Mouse (Mus musculus): ENCODE data around the gene Gnl3l.

Gene Gnl3l

DNA sequence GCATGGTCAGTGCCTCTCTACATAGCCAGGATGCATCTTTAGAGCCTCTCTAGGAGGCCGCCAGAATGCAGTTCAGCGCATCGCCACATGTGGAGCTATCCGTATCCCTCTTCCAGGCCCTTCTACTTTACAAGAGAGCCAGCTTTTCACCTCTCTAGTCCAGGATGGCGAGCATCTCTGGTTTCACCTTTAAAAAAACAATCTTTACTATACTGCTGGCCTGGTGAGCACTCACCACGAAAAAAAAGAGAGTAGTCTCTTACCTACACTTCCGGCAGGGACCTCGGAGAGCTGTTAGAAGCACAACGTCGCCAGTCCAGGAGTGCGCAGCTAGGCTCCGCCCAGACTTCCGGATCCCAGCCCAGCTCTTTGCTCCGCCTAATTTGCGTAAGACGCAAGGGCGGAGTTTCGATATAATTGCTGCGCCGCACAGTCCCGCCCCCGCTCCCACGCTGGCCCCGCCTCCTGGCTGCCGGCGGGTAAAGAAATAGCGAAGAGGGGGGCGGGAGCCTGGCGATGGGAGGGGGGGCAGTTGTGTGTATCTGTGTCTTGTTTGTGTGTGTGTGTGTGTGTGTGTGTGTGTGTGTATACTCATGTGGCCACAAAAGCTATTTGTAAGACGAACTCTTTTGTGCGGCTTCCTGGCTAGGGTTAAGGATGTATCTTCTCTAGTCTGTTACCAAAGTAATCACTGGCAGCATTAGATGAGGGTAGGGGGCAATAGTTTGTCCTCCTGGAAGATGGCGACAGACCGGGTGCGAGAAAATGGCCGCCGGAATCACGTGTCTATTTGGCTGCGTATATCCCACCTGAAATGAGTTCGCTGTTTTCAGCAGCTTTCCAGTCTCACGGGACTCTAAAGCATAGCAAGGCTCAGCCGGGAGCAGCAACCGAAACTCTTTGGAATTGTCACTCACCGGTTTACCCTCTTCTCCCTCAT lies at the start of gene Gnl3l:
TSS of gene Gnl3l (minus strand) at position 385 of the 940 bp plus-strand sequence.
- DNase-seq (ENCODE audit: low spot score in 2 of 2): peak; percentile 82

DNA sequence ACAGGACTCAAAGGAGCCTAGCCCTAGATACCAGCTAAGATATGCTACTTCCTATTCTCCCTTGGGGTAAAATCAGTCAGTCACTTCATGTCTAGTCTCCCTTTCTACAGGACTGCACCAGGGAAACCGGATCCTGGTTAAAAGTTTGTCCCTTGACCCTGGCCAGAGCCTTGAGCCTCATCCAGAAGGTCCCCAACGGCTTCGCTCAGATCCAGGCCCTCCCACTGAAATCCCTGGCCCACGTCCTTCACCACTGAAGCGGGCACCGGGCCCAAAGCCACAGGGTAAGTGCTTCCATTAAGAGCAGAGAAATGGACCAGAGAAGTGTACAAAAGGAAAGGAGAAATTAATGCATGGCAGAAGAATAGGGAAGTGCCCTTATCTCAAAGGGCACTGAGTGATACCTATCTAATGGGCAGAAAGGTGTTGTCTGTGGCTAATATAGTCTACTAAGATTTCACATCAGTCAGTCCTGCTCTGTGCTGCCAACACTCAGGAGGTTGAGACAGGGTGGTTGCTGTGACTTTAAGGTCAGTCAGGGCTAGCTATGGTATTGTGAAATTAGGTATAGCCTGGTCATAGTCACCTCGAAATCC lies 49.0 kb upstream of the Gnl3l start:
- DNase-seq (ENCODE audit: low spot score in 2 of 2): no peak

DNA sequence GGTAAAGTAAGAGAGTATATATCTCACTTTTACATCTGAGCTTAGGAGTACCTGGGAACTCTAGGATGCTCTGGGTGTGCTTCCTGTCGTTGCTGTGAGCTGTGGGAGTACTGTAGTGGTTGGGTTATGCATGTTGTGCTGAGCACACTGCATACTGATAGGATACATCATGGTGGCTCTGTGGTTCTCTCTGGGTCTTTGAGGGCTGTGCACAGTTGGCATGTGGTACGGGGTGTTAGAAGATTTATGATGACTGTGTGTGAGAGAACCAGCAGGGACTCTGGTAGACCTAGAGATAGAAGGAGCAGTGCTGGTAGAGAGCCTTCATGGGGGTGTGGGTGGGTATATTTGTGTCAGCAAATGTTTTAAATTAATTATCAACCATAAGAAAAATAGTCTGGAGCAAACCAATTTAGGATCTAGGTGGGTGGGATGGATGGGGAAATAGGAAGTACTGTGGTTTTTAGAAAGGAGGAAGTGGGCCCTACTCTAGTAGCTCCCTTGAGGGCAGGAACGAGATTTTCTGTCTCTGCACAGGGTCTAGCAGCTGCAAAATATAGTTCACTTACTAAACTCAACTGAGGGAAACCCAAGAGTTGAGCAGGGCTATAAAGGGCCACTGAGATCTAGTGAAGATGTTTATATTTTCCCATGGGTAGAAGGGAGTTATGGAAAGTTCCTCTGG lies 44.6 kb upstream of the Gnl3l start:
- DNase-seq (ENCODE audit: low spot score in 2 of 2): no peak

DNA sequence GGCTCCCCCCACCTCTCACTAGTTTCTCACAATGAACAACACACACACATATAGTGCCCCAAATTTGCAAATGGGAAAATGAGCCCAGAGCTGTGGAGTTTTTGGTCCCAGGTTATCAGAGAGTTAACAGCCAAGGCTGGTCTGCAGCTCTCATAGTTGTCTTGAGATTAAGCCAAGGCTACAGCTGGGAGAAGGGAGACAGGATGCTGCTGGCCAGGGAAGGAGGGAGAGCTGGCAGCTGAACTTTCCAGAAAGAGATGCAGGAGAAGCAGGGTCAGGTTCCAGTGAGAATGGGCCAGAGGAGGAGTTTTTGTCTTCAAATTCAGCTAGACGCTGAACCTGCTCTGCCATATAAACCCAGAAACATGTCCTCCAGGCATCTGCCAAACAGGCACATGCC lies 42.2 kb upstream of the Gnl3l start:
- no peak for DNase-seq (ENCODE audit: low spot score in 2 of 2)

DNA sequence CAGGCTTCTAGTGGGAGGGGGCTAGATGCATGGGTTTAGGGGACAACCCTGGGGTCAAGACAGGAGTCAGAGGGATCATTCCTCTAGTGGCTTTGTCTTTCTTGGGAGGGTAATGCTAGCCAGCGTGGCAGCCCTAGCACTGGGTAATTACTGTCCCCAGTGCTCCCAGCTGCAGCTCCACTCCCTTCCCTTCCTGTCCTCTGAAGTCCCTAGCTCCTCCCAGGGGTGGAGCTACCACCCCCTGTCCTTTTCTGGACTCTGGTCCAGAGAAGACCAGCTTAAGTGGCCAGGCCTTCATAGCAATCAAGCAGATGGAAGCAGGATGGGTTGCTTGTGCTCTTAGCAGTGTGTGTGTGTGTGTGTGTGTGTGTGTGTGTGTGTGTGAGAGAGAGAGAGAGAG lies 38.4 kb upstream of the Gnl3l start:
- DNase-seq (ENCODE audit: low spot score in 2 of 2): no peak

DNA sequence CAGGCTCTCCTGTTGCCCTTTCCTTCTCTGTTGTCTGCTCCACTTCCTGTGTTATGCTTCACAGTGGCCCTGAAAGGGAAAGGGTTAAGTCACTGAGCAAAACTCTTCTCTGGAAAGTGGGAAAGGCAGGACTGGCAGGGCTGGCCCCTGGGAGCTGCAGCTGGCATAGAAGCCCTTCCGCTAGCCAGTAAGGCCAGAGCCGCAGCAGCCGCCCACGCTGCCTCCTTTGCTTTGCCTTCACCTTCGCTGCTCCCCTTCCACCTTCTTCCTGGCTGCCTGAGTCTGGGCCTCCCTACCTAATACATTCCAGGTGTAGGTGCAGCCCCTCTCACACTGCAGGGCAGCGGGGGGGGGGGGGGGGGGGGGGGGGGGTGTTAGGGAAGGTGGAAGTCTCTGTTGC lies 37.4 kb upstream of the Gnl3l start:
- DNase-seq (ENCODE audit: low spot score in 2 of 2): no peak

DNA sequence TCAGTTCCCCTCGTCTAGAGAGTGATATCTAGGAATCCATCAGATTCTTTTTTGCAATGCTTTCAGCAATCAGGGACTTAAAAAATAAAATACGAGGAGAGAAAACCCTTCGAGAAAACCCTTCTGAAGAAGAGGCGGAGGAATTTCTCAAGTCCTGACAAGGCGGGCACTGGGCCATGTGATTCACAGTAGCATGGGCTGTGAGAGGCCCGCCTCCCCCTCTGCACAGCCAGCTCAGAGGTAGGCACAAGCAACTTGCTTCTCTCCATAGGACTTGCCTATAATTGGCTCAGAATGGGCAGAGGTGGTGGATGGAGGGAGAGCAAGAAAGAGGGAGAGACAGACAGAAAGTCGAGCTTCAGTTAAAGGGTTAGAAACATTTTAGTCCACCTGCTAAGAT lies 33.2 kb upstream of the Gnl3l start:
- DNase-seq (ENCODE audit: low spot score in 2 of 2): peak in 1 of 2 experiments; percentile 21

DNA sequence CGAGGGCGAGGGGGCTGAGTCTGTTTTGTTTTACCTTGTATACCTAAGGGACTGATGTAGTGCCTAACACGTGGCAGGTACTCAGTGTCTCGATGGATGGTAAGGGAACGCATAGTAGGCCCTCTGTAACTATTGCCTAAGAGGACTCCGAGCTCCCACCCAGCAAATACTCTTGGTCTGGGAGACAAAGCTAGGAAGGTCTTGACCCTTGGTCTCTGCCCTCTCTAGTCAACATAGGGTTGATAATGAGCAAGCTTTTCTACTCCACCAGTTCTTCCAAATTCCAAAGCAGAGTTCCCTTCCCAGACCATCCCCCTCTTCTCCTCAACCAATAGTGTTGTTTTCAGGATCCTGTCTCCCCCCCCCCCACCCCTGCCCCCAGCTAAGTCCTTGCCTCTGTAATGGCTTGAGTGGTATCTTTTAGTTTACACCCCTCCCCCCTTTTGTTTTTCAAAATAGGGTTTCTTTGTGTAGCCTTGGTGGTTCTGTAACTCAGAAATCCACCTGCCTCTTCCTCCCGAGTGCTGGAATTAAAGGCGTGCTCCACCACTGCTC lies 32.6 kb upstream of the Gnl3l start:
- no peak for DNase-seq (ENCODE audit: low spot score in 2 of 2)

DNA sequence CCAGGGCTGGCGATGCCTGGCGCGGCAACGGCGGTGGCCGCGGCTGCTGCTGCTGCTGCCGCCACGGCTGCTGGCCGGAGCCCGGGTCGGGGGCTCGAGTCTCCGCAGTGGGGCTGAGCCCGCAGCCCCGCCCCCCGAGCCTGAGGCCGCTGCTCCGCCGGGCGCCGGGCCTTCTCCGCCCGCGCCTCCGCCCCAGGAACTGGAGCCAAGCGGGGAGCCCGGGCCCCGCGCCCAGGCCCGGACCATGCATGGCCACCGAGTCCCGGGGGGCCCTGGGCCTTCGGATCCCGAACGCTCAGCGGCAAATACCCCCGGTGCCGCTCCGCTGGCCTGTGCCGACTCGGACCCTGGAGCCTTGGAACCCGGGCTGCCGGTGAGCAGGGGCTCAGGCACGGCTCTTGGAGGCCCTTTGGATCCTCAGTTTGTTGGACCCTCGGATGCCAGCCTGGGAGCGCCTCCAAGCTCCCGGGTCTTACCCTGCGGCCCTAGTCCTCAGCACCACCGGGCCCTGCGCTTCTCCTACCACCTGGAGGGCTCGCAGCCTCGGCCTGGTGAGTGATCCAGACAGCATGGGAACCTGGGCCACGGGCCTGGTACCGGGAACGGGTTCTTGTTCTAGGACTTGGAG lies 30.4 kb upstream of the Gnl3l start:
- DNase-seq (ENCODE audit: low spot score in 2 of 2): no peak

DNA sequence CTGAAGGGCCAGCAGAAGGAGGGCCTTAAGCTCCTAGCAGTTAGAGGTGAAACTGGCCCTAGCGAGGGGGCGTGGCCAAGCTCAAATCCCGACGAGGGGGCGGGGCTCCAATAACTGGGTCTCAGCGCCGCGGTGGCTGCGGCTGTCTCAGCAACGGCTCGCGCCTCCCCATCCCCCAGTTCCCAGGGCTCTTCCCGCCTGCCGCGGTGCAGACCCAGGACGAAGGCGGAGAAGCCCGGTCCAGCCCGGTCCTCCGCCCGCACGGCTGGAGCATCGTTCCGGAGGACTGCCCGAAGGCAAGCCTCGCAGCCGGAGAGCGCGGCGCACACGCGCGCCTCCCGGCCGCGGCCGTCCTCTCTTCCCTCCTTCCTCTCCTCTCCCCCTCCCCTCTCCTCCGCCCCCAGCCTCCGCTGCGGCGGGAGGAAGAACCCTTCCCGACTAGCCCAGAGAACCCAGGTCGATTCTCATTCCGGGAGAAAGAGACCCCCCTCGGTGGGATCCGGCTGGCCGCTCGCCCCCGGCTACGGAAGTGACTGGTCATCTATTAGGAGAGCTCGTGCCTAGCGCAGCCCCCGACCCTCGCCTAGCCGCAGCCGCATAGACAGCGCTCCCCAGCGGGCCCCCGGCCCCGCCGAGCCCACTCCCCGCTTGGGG lies 29.8 kb upstream of the Gnl3l start:
- DNase-seq (ENCODE audit: low spot score in 2 of 2): peak; percentile 53 to 70

DNA sequence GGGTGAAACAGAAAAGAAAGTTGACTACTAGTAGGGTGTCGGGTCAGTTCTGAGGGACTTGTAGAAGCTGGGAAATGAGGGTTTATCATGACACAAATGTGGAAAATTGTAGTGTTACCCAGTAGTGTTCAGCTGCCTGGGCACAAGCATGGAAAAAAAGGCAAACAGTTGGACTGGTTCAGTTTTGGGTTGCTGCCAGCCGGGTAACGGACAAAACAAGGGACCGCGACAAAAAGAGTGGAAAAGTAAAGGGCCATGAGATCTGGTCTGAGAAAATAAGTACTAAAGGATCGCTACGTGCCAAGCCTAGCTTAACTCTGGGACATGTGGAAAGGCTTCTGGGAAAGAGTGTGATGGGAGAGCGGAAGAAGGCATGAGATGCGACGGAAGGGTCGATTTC lies 29.2 kb upstream of the Gnl3l start:
- peak in 1 of 2 experiments; percentile 14 for DNase-seq (ENCODE audit: low spot score in 2 of 2)

DNA sequence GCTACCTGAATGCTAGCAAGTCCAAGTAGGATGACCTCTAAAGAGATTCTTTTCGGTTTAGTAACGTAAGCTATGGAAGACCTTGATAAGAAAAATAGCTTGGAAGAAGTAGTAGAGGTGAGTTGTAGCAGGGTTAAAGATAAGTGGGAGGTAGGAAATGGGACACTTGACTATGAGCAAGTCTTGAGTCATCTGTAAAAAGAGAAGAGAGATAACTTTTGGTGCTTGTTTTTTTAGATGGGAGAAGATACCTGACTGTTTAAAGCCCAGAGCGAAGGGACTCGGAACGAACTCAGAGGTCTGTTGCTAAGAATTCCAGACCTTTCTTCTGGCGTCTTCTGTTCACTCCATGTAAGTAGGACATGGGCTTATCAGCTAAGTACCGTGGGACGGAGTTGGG lies 28.7 kb upstream of the Gnl3l start, which contains the start of gene Fgd1:
TSS of gene Fgd1 (plus strand) at position 301 of the 400 bp plus-strand sequence.
- DNase-seq (ENCODE audit: low spot score in 2 of 2): no peak

DNA sequence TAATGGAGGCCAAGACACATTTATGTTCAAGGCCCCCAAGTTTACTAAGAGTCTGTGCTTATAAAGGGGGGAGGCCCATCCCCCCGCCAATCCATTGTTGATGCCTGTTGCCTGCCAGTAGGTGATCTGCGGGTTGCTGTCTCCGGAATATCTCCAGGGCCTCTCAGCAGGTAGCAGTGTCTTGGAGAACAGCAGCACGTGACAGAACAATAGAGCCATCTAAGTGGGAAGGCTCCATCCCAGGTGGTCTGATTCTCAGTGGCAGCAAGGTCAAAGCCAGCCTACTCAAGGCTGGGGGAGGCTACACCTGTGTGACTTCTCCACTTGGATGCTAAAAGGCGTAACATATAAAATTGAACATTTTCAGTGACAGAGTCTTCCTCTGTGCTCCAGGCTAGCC lies 24.1 kb upstream of the Gnl3l start:
- DNase-seq (ENCODE audit: low spot score in 2 of 2): no peak

DNA sequence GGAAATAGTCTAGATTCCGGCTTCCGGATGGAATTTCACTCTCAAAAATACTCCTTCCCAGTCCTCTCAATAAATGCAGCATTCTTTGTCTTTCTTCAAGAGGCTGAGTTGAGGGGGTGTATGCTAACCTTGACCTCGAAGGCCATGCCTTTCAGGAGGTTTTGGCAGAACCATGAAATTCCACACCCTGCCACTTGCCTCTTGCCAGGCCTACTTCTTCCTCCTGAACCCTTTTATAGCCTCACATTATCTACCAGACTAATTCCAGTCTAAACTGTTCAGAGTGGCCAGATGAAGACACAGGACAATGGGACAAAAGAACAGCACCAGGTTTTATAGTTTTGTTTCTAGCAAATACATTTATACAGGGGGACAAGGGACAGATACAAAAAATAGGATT lies 14.3 kb upstream of the Gnl3l start:
- DNase-seq (ENCODE audit: low spot score in 2 of 2): no peak

DNA sequence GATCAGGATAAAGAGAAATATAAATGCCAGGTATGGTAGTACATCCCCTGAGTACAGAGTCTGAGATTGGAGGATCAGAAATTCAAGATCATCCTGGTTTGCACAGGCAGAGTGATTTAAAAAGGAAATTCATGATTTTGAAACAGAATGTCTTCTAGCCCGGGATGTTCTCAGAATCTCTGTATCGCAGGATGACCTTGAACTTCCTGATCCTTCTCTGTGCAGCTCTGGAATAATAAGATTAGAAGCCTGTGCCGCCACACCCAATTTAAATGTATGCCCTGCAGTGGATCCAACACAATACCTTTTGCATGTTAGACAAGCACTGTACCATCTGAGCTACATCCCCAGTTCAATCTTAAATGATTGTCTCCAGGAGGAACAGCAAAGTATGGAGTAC lies 1.7 kb upstream of the Gnl3l start:
- no peak for DNase-seq (ENCODE audit: low spot score in 2 of 2)

DNA sequence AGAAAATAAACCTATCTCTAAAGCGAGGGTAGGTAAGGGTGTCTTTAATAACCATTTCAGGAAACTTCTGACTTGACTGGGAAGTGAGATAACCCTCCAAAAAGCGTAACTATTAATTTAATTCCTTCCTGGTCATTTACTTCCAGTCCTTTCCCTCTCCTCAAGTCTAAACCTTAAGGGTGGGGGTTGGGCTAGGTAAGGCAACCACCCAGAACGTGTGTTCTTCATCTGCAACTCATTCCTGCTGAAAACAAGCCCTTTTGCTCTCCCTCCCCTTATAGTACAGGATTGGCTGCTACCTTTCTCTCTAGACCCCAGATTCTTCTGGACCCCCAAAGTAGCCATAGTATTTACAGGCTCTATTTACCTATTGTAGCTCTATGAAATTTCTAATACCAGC lies 775 bp upstream of the Gnl3l start:
- no peak for DNase-seq (ENCODE audit: low spot score in 2 of 2)

DNA sequence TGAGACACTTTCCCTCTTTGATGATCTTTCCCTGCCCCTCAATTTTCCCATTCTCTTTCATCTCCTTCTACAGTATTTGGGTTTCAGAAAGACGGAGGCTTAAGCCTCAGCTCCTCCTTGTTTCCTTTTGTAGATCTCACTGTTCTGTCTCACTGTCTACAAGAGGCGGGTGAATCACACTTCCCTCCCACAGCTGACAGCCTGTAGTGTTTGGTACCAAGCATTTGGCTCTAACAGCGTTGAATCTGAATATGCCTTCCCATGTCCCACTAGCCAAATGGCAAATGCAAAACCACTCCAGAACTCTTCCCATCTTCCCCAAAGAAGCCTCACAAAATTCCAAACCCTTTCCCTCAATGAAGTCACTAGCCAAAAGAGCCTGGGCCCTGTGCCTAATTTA lies 20.3 kb downstream of the Gnl3l start:
- no peak for DNase-seq (ENCODE audit: low spot score in 2 of 2)

DNA sequence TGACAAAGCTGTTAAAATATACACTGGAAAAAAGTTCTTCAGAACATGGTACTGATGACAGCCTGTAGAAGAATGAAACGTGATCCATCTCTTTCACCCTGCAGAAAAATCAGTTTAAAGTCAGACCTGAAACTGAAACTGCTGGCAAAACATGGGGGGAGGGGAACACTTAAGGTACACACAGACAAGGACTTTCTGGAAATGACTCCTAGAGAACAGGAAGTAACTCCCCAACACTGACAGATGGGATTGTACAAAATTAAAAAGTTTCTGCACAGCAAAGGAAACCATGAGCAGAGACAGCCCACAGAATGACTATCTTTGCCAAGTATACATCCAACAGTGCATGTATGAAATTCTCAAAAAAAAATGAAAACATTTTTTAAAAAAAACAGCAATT lies 35.5 kb downstream of the Gnl3l start:
- no peak for DNase-seq (ENCODE audit: low spot score in 2 of 2)

DNA sequence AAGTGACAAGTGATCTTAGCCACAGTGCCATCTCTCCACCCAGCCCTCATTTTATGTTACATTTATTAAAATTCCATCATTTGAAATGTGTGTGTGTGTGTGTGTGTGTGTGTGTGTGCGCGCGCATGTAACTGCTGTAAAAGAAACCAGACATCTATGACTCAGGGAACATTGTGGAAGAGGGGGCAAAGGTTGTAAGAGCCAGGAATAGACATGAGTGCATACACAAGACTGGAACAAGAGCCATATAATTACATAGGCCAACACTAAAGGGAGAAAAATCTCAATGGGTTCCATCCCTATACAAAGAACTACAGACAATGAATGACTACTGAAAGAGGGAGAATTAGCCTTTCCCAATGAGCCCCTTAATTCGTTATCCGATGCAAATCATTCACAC lies 41.7 kb downstream of the Gnl3l start:
- no peak for DNase-seq (ENCODE audit: low spot score in 2 of 2)

DNA sequence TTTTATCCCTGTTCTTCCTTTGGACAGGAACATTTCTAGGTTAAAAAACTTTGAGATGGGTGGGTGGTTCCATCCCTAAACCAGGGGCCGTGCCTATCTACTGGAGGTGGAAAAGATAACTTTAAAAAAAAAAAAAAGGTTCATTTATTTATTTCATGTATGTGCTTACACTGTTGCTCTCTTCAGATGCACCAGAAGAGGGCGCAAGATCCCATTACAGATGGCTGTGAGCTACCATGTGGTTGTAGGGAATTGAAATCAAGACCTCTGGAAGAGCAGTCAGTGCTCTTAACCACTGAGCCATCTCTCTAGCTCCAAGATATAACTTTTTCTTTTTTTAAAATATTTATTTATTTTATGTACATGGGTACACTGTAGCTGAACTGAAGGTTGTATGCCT lies 54.1 kb downstream of the Gnl3l start:
- DNase-seq (ENCODE audit: low spot score in 2 of 2): no peak

DNA sequence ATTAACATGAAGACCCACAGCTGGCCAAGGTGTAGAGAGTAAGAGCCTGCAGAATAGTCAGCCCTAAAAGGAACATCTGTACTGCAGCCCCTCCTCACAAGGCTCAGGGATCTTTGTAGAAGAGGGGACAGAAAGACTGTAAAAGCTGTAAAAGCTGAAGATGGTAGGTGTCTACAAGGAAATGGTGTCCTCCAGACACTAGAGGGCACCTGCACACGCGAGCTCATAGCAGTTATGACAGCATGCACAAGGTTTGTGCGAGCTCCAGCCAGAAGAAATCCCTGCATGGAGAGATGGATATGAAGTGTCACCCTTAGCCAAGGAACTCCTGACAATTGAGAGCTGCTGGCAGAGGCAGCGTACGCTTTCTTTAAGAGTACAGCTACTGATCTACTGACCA lies 56.4 kb downstream of the Gnl3l start:
- no peak for DNase-seq (ENCODE audit: low spot score in 2 of 2)
